Mouse (Mus musculus) liver, embryonic 14.5 days (tissue): ENCODE results near the gene Maml3. TPM values are rescaled to one million over a fixed set of nuclear protein-coding genes. Genes with fewer than 3 reads are reported as not detected.

Experiments
- ATAC-seq: fragments of 200-750 bp; cut with Nextera tagmentation; 2 replicates; pipeline ENCODE4 v1.8.0; 2017; ENCODE audit warnings: moderate number of reproducible peaks, mild to moderate bottlenecking, moderate library complexity; ENCODE audit not compliant: insufficient read depth
- DNase-seq, 3 experiments: peaks; one replicate each; pipeline ENCODE4 v3.0.0-alpha.2; 2012 to 2013; ENCODE audit warnings: low read depth in 3 of 3, low spot score in 3 of 3
- H3K27ac ChIP-seq: fragments of 300-500 bp; sonication (generic); 2 replicates; pipeline ENCODE4 v1.5.1; 2014; ENCODE audit warnings: moderate library complexity, mild to moderate bottlenecking, control low read depth, inconsistent platforms
- H3K27me3 ChIP-seq: fragments of 300-500 bp; sonication (generic); 2 replicates; pipeline ENCODE4 v1.6.1; 2014; ENCODE audit warnings: mild to moderate bottlenecking, low read length, moderate library complexity; ENCODE audit not compliant: control insufficient read depth, insufficient read depth
- H3K36me3 ChIP-seq: fragments of 300-500 bp; sonication (generic); replicated peaks from 2 replicates; pipeline ENCODE4 v1.6.1; 2014; ENCODE audit warnings: low read depth; ENCODE audit not compliant: control insufficient read depth, insufficient read depth
- H3K4me1 ChIP-seq, 2 experiments: fragments of 200-500 bp in 1 of 2; fragments of 300-500 bp in 1 of 2; sonication (generic) in 1 of 2; replicated peaks; 2 replicates each; pipeline ENCODE4 v1.6.1; 2012 to 2014; ENCODE audit warnings: antibody characterized with exemption in 1 of 2, inconsistent platforms in 1 of 2, low read length in 1 of 2; ENCODE audit not compliant: control insufficient read depth in 2 of 2, insufficient read depth in 2 of 2
- H3K4me2 ChIP-seq: fragments of 300-500 bp; sonication (generic); 2 replicates; pipeline ENCODE4 v1.6.1; 2014; ENCODE audit warnings: low read depth, mild to moderate bottlenecking, control low read depth, moderate library complexity
- H3K4me3 ChIP-seq, 2 experiments: fragments of 200-500 bp in 1 of 2; fragments of 300-500 bp in 1 of 2; sonication (generic) in 1 of 2; 2 replicates each; pipeline ENCODE4 v1.5.1; 2012 to 2014; ENCODE audit warnings: low read depth in 2 of 2, low read length in 2 of 2, mild to moderate bottlenecking in 2 of 2, control low read depth in 1 of 2, inconsistent platforms in 1 of 2, moderate library complexity in 1 of 2; ENCODE audit not compliant: insufficient read depth in 1 of 2
- H3K9ac ChIP-seq: fragments of 300-500 bp; sonication (generic); replicated peaks from 2 replicates; pipeline ENCODE4 v1.6.1; 2014; ENCODE audit warnings: mild to moderate bottlenecking, control low read depth, moderate library complexity
- H3K9me3 ChIP-seq: fragments of 300-500 bp; sonication (generic); 2 replicates; pipeline ENCODE4 v1.6.1; 2016; ENCODE audit warnings: low read length, mixed read lengths; ENCODE audit not compliant: control insufficient read depth
- CTCF ChIP-seq: IDR thresholded peaks from 2 replicates; pipeline ENCODE4 v1.5.1; 2016; ENCODE audit warnings: antibody characterized with exemption, low read depth, control low read depth
- EP300 ChIP-seq: IDR thresholded peaks from 2 replicates; pipeline ENCODE4 v1.6.1; 2016; ENCODE audit warnings: antibody characterized with exemption, low read depth
- WGBS: fragments of 180-500 bp; shearing (Covaris S2); extraction: QIAGEN DNeasy Blood & Tissue Kit; methylation state at CpG from one replicate; pipeline ENCODE4 v1.1.7; 2014; ENCODE audit not compliant: insufficient replicate concordance; 5-methylcytosine and 5-hydroxymethylcytosine counted together
- polyA plus RNA-seq, 2 experiments: library from polyadenylated mRNA; depleted of rRNA in 1 of 2; stranded (reverse) in 1 of 2; unstranded in 1 of 2; fragments of >200 nt; fragmentation: Nextera tagmentation in 1 of 2; extraction: Ambion mirVana in 1 of 2; gene quantifications; 2 replicates each; pipeline versions ENCODE4 v1.2.1 to v1.2.3; 2012 to 2014

The Maml3 gene
- polyA plus RNA-seq, 2 experiments = 0.57 to 0.71 TPM

DNA sequence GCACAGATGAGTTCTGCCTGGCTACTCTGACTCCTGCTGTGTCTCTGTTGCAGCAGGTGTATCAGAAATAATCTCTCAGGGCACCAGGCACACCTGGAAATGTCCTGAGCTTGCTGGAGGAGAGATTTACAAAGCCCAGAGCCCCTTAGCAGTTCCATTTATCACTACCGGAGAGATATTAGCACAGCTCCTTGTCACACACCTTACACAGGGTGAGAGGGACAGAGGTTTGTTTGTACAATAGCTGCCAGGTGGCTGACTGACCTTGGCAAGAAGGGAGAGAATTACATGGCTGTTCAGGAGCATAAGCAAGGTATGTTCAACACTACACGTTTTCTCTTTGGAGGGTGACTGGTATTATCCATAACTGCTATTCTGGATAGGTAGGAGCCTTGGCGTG lies 409.2 kb downstream of the Maml3 start:
- no peak for DNase-seq
- H3K27me3 ChIP-seq = no peaks in the 10 kb centered on the region
- no peak overlapping the region for H3K4me3 ChIP-seq
- WGBS = 61% methylated on average over 3 of the region's 3 CpGs
- TF ChIP-seq EP300 = no peak
- TF ChIP-seq CTCF = no peak
- ATAC-seq = no peak
- H3K4me1 ChIP-seq = 0 out of 4 replicates have a peak, but pooled peaks cover 0 to under 1% of the 10 kb centered on the region in 2 experiments
- no peak overlapping the region for H3K27ac ChIP-seq
- H3K4me2 ChIP-seq = no peak overlapping the region
- H3K9ac ChIP-seq = no peak overlapping the region
- no peaks in the 10 kb centered on the region for H3K36me3 ChIP-seq
- no peaks in the 10 kb centered on the region for H3K9me3 ChIP-seq

DNA sequence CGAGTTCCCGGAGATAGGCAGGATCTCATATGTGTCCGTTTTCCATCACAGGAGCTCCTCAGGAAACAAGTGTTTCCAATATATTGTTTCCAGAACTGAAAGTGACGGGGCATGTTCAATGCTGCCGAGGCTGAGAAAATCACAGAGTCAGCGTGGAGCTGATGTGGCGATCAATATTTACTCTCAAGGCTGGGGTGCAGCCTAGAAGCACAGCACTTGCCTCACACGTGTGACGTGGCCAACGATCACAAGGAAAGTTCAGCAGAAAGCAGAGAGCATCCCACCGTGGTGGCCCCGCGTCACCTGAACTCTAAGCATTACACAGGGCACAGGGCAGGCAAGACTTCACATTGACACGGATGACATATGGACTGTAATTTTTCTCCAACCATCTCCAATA lies 410.3 kb downstream of the Maml3 start:
- DNase-seq = no peak
- WGBS = 75% methylated on average over 14 of the region's 14 CpGs

GRCm38 (mm10) chr3:51693196-51693595 lies 411.7 kb downstream of the Maml3 start:
- H3K9me3 ChIP-seq = no peaks in the 10 kb centered on the region
- TF ChIP-seq CTCF (no peak), EP300 (no peak)
- H3K9ac ChIP-seq = no peak overlapping the region
- no peaks in the 10 kb centered on the region for H3K36me3 ChIP-seq
- no peak overlapping the region for H3K4me2 ChIP-seq
- H3K27me3 ChIP-seq = no peaks in the 10 kb centered on the region
- no peak for ATAC-seq
- H3K4me1 ChIP-seq = peaks cover 11 to 13% of the 10 kb centered on the region in 2 experiments
- DNase-seq = no peak
- H3K27ac ChIP-seq = no peak overlapping the region
- 80% methylated on average over 10 of the region's 10 CpGs for WGBS
- H3K4me3 ChIP-seq = no peak overlapping the region

More for the DNA sequence above, 410.3 kb downstream of the Maml3 start:
- Histone ChIP-seq H3K27me3 (no peaks in the 10 kb centered on the region), H3K4me1 (no peaks in the 10 kb centered on the region), H3K36me3 (no peaks in the 10 kb centered on the region), H3K9me3 (no peaks in the 10 kb centered on the region), H3K4me3 (no peak overlapping the region), H3K27ac (no peak overlapping the region), H3K9ac (no peak overlapping the region), H3K4me2 (no peak overlapping the region)
- no peak for ATAC-seq
- TF ChIP-seq EP300 (no peak), CTCF (no peak)

- peak; percentile 95 for ATAC-seq
Measured at GRCm38 (mm10) chr3:51688725-51689124, 416.2 kb downstream of the Maml3 start.

GRCm38 (mm10) chr3:51686791-51687190 lies 418.1 kb downstream of the Maml3 start:
- Histone ChIP-seq H3K27me3 (no peaks in the 10 kb centered on the region), H3K9me3 (no peaks in the 10 kb centered on the region), H3K27ac (no peak overlapping the region), H3K4me2 (no peak overlapping the region), H3K36me3 (no peaks in the 10 kb centered on the region), H3K4me1 (peaks cover 11 to 16% of the 10 kb centered on the region in 2 experiments), H3K4me3 (no peak overlapping the region), H3K9ac (no peak overlapping the region)
- DNase-seq (no peak), ATAC-seq (no peak)
- WGBS = 78% methylated on average over 6 of the region's 6 CpGs
- TF ChIP-seq EP300 (no peak), CTCF (no peak)

More at GRCm38 (mm10) chr3:51688725-51689124, 416.2 kb downstream of the Maml3 start:
- 14% methylated on average over 8 of the region's 8 CpGs for WGBS
- Histone ChIP-seq H3K27me3 (no peaks in the 10 kb centered on the region), H3K36me3 (no peaks in the 10 kb centered on the region), H3K4me2 (peak overlapping the region; percentile 35), H3K4me1 (peaks cover 11 to 16% of the 10 kb centered on the region in 2 experiments), H3K4me3 (no peak overlapping the region), H3K27ac (0 out of 2 replicates have a peak overlapping the region, but pooled peaks have one; percentile 25), H3K9me3 (no peaks in the 10 kb centered on the region), H3K9ac (no peak overlapping the region)
- peak; percentile 54 to 66 (median 64) for DNase-seq
- peak; percentile 89 for TF ChIP-seq EP300
- TF ChIP-seq CTCF = no peak
